Mouse (Mus musculus): ENCODE measurements around the gene Sncb. TPM values are rescaled to one million over a fixed set of nuclear protein-coding genes. Genes with fewer than 3 reads are reported as not detected.

The Sncb gene
- not detected for polyA plus RNA-seq (2014; fragmentation: Illumina TruSeq; extraction: RNeasy Lipid Tissue Mini Kit (QIAGEN cat#74804); ENCODE audit: low replicate concordance)

DNA sequence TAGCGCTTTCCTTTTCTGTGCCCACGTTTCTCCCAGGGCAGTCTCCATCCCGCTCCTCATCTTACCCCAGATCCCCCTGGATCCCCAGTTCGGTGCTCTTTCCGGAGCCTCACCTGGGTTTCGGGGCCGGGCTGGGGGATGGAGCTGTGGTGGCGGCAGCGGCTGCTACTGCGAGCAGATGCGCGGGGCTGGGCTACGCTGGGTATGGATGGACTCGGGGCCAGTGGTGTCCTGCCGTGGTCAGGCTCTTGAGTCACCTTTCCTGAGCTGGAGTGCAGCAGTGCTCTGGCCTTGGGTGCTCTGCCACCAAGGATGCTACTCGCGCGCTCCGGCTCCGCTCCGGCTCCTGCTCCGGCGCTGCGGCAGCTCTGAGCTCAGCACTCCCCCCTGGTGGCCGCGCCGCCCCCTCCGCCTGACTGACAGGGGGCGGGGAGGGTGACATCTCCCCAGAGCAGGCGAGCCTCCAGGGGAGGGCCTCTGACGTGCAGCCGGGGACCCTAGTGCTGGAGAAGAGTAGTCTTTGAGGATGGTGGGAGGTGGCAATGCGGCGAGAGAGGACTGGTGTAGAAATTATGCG lies at the start of gene Sncb:
Sncb (minus strand) TSS at position 404 of the 577 bp plus-strand sequence.

DNA sequence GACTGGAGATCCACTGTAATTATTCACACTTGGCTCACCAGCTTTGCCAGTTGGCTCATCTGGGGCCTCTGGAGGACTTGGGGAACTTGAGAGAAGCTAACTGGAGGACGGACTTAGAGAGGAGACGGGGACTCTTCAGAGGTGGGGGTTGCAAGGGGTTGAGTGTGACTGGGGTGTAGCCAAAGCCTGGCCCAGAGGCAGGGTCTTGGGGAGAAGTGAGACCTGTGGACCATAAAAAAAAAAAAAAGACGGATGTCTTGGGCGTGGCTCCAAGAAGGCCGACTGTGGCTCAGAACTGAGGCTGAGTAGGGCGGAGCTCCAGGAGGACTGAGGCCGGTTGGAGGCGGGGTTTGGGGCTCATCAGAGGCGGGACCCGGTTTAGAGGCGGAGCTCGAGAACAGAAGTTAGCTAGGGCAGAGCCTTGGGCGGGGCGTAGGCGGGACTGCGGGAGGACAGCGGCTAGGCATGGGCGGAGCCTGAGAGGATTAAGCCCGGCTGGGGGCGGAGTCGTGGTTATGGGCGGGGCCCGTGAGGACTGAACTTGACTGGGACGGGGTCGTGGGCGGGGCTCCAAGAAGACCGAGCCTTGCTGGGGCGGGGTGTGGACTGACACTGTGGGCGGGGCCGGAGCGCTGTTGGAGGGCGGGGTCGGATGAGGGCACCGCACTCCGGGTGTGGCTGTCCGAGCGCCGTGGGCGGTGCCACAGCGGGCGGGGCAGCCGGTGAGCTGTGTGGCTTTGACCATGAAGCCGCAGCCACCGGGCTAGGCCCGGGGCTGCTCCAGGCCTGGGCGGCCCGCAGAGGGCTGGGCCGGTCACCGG lies 22.6 kb upstream of the Sncb start, which contains the start of gene Tspan17:
Tspan17 (plus strand) TSS at position 638 of the 821 bp plus-strand sequence.

DNA sequence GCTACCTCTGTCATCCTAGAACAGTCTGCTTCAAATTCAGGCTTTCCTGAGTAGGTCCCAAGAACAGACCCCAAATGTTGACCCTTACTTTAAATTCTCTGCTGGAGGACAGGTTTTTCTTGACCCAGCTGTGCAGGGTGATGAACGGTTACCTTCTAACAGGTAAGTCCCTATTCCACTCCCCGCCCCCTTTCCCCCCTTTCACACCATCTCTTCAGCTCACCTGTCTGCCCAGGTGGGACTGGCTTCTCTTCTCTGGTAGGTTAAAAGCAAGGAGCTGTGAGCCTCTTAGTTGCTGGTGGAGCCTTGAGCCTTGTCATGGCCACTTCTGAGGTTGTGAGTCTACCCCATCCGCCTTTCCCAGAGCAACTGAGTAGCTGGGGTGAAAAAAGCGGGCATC lies 17.3 kb upstream of the Sncb start, which contains the start of gene Eif4e1b:
Eif4e1b (plus strand) TSS at position 301 of the 400 bp plus-strand sequence.

GRCm38 (mm10) chr13:54749864-54750411 lies 16.5 kb downstream of the Sncb start, which contains the start of gene Gprin1:
Gprin1 (minus strand) TSS chr13:54749874.

Other genes with a start within 250 kb of the Sncb start
- 141 TPM for gene 4833439L19Rik, start 201.2 kb downstream of the Sncb start, polyA plus RNA-seq (2014; fragmentation: Illumina TruSeq; extraction: RNeasy Lipid Tissue Mini Kit (QIAGEN cat#74804); ENCODE audit: low replicate concordance)
- gene Arl10, start 191.6 kb downstream of the Sncb start, polyA plus RNA-seq (2014; fragmentation: Illumina TruSeq; extraction: RNeasy Lipid Tissue Mini Kit (QIAGEN cat#74804); ENCODE audit: low replicate concordance) = 1.3 TPM
- 3.6 TPM for gene Nop16, start 176.5 kb downstream of the Sncb start, polyA plus RNA-seq (2014; fragmentation: Illumina TruSeq; extraction: RNeasy Lipid Tissue Mini Kit (QIAGEN cat#74804); ENCODE audit: low replicate concordance)
- gene Higd2a, start 176.4 kb downstream of the Sncb start, polyA plus RNA-seq (2014; fragmentation: Illumina TruSeq; extraction: RNeasy Lipid Tissue Mini Kit (QIAGEN cat#74804); ENCODE audit: low replicate concordance) = 5.9 TPM
- 15.1 TPM for gene Cltb, start 155.3 kb downstream of the Sncb start, polyA plus RNA-seq (2014; fragmentation: Illumina TruSeq; extraction: RNeasy Lipid Tissue Mini Kit (QIAGEN cat#74804); ENCODE audit: low replicate concordance)
- 19.5 TPM for gene Faf2, start 144.8 kb downstream of the Sncb start, polyA plus RNA-seq (2014; fragmentation: Illumina TruSeq; extraction: RNeasy Lipid Tissue Mini Kit (QIAGEN cat#74804); ENCODE audit: low replicate concordance)
- 22.1 TPM for gene Rnf44, start 72.7 kb downstream of the Sncb start, polyA plus RNA-seq (2014; fragmentation: Illumina TruSeq; extraction: RNeasy Lipid Tissue Mini Kit (QIAGEN cat#74804); ENCODE audit: low replicate concordance)
- 42.9 TPM for gene Cdhr2, start 65.1 kb downstream of the Sncb start, polyA plus RNA-seq (2014; fragmentation: Illumina TruSeq; extraction: RNeasy Lipid Tissue Mini Kit (QIAGEN cat#74804); ENCODE audit: low replicate concordance)
- not detected for gene Gprin1, start 16.7 kb downstream of the Sncb start, polyA plus RNA-seq (2014; fragmentation: Illumina TruSeq; extraction: RNeasy Lipid Tissue Mini Kit (QIAGEN cat#74804); ENCODE audit: low replicate concordance)
- not detected for gene Eif4e1b, start 17.4 kb upstream of the Sncb start, polyA plus RNA-seq (2014; fragmentation: Illumina TruSeq; extraction: RNeasy Lipid Tissue Mini Kit (QIAGEN cat#74804); ENCODE audit: low replicate concordance)
- gene Tspan17, start 22.8 kb upstream of the Sncb start, polyA plus RNA-seq (2014; fragmentation: Illumina TruSeq; extraction: RNeasy Lipid Tissue Mini Kit (QIAGEN cat#74804); ENCODE audit: low replicate concordance) = not detected
- gene Unc5a, start 182.8 kb upstream of the Sncb start, polyA plus RNA-seq (2014; fragmentation: Illumina TruSeq; extraction: RNeasy Lipid Tissue Mini Kit (QIAGEN cat#74804); ENCODE audit: low replicate concordance) = not detected